Mouse (Mus musculus) testis, adult 2 months (tissue): Measurements from ENCODE around the gene Trp53rka.

ENCODE experiments used
- CTCF ChIP-seq: fragments of 200-500 bp; IDR thresholded peaks from 2 replicates; pipeline ENCODE4 v1.5.1; 2012; ENCODE audit warnings: low read depth, mild to moderate bottlenecking, inconsistent platforms, low read length, moderate library complexity; ENCODE audit not compliant: control insufficient read depth, insufficient read depth, insufficient replicate concordance
- POLR2A ChIP-seq: fragments of 200-500 bp; IDR thresholded peaks from 2 replicates; pipeline ENCODE4 v1.6.1; 2012; ENCODE audit warnings: low read depth, mild to moderate bottlenecking, inconsistent platforms, low read length, moderate library complexity; ENCODE audit not compliant: control insufficient read depth

DNA sequence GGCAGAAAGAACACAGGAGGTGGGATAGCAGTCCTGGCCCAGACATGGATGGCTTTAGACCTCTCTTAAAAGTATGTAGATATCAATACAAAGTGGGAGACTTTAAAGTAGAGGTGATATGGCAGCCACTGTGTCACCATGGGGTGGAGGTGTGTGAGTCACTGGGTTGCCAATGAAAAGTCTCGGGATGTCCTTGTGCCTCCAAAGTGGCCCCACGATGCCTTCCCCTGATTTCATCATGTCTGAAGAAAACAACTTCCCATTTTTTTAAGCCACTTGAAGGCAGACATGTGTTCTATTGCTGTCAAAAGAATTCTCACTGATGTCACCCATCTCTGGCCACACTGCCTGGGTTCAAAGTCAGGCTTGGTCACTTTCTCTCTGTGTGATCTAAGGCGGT is 48.3 kb downstream of the Trp53rka start:
- TF ChIP-seq CTCF, result no peak
- TF ChIP-seq POLR2A, result no peak
